ENCODE assay signal across 11 mouse cellular contexts in genomic region chr5:128681456-128681855, GRCm38 (mm10). TPM values are rescaled to one million over a fixed set of nuclear protein-coding genes. Genes with fewer than 3 reads are reported as not detected.
DNase-seq lines count a peak whose midpoint lies in the region; ATAC-seq and TF ChIP-seq lines count a peak whose summit lies in the region.
"Had no signal": no experiment of that assay in that cellular context is flagged by ENCODE, and none has a peak within 500 bp of the region (broad histone marks: within the 10 kb centered on the region; RNA-seq: fewer than 3 reads in every experiment).

No protein-coding gene starts in this region.

- no peaks in the 10 kb centered on the region for H3K4me1 ChIP-seq in heart, adult 2 months (ENCODE audit: control insufficient read depth, insufficient read depth, low read length)
- peaks cover 6% of the 10 kb centered on the region for H3K4me1 ChIP-seq in lung, embryonic 14.5 days (ENCODE audit: insufficient read depth)
- H3K4me1 ChIP-seq in MEL (ENCODE audit: control insufficient read depth in 1 of 2, insufficient read depth in 2 of 2, low read length in 2 of 2) = no peaks in the 10 kb centered on the region

- intact Hi-C loops in heart, adult 2 months (cut with DNase I) = no loop called here

- no peak for TF ChIP-seq POLR2A in heart, adult 2 months (IDR thresholded peaks at IDR 0.05; ENCODE audit: insufficient read depth, low read depth, low read length)
- TF ChIP-seq POLR2A in MEL (IDR thresholded peaks at IDR 0.05; ENCODE audit: control insufficient read depth in 1 of 2, insufficient read depth in 1 of 2, low read depth in 1 of 2, low read length in 2 of 2, poor library complexity in 1 of 2) = no peak

- 37% methylated on average over 5 of the region's 5 CpGs for WGBS in heart, adult 2 months
- 42% methylated on average over 5 of the region's 5 CpGs for WGBS in lung, embryonic 14.5 days

- no peaks in the 10 kb centered on the region for H3K9me3 ChIP-seq in lung, embryonic 14.5 days (ENCODE audit: low read depth, low read length)
- no peaks in the 10 kb centered on the region for H3K9me3 ChIP-seq in MEL (replicated peaks; ENCODE audit: insufficient read depth, low read length)
- H3K9me3 ChIP-seq: hindbrain, embryonic 15.5 days had no signal

- ATAC-seq in lung, embryonic 14.5 days (ENCODE audit: insufficient read depth) = no peak
- ATAC-seq: CD4-positive, CD25-positive, alpha-beta regulatory T cell, adult 4 months had no signal

- H3K36me3 ChIP-seq in heart, adult 2 months (ENCODE audit: control insufficient read depth, insufficient read depth, low read length) = no peaks in the 10 kb centered on the region
- no peaks in the 10 kb centered on the region for H3K36me3 ChIP-seq in lung, embryonic 14.5 days (ENCODE audit: insufficient read depth)
- H3K36me3 ChIP-seq in MEL (ENCODE audit: control insufficient read depth in 1 of 2, insufficient read depth in 2 of 2, low read length in 2 of 2) = no peaks in the 10 kb centered on the region
- H3K36me3 ChIP-seq: hindbrain, embryonic 15.5 days had no signal

- no peak overlapping the region for H3K27ac ChIP-seq in heart, adult 2 months
- no peak overlapping the region for H3K27ac ChIP-seq in lung, embryonic 14.5 days (ENCODE audit: low read depth)
- H3K27ac ChIP-seq in MEL (ENCODE audit: control insufficient read depth, low read depth, low read length) = no peak overlapping the region
- H3K27ac ChIP-seq: hindbrain, embryonic 15.5 days had no signal

- no peak overlapping the region for H3K9ac ChIP-seq in heart, adult 2 months (ENCODE audit: low read depth, low read length)
- H3K9ac ChIP-seq in lung, embryonic 14.5 days = no peak overlapping the region
- H3K9ac ChIP-seq in MEL (ENCODE audit: control insufficient read depth, low read depth, low read length, poor library complexity, severe bottlenecking) = no peak overlapping the region
- H3K9ac ChIP-seq: hindbrain, embryonic 15.5 days had no signal

- H3K79me2 ChIP-seq in heart, adult 2 months (replicated peaks; ENCODE audit: control insufficient read depth, insufficient read depth, low read length) = no peaks in the 10 kb centered on the region
- H3K79me2 ChIP-seq in MEL (ENCODE audit: control insufficient read depth, insufficient read depth, low read length, poor library complexity) = no peaks in the 10 kb centered on the region

- no peak for DNase-seq in heart, adult 2 months
- DNase-seq in heart, adult 18-20 months = no peak
- peak; percentile 62 for DNase-seq in lung, embryonic 14.5 days
- no peak for DNase-seq in lung, postnatal 14 days
- DNase-seq in MEL (ENCODE audit: low read depth, low spot score) = no peak
- DNase-seq in embryo, embryonic 11 days = peak; percentile 60
- DNase-seq in gastrocnemius, postnatal 4 days (ENCODE audit: low spot score in 2 of 2) = no peak
- DNase-seq in frontal cortex, adult 2 months (ENCODE audit: extremely low spot score in 1 of 2, low spot score in 1 of 2) = no peak
- DNase-seq: gastrocnemius, postnatal 10 days had no signal

- no peaks in the 10 kb centered on the region for H3K27me3 ChIP-seq in heart, adult 2 months (ENCODE audit: control insufficient read depth, insufficient read depth, low read length)
- no peaks in the 10 kb centered on the region for H3K27me3 ChIP-seq in lung, embryonic 14.5 days (ENCODE audit: insufficient read depth, low read length)
- H3K27me3 ChIP-seq in MEL (ENCODE audit: control insufficient read depth in 1 of 2, insufficient read depth in 2 of 2, low read length in 2 of 2) = no peaks in the 10 kb centered on the region
- H3K27me3 ChIP-seq: hindbrain, embryonic 15.5 days had no signal

- TF ChIP-seq CTCF in heart, adult 2 months (IDR thresholded peaks at IDR 0.05) = peak; percentile 20; the same call in 1 of the 2 replicates
- peak; percentile 55 for TF ChIP-seq CTCF in lung, embryonic 14.5 days (IDR thresholded peaks at IDR 0.05; ENCODE audit: low read depth)
- TF ChIP-seq CTCF in MEL (IDR thresholded peaks at IDR 0.05 in 2 of 3, conservative IDR thresholded peaks at IDR 0.05 in 1 of 3; ENCODE audit: control insufficient read depth in 1 of 3, insufficient read depth in 1 of 3, low read depth in 2 of 3, low read length in 3 of 3, poor library complexity in 1 of 3, severe bottlenecking in 1 of 3) = peak in 2 of 3 experiments; percentile 18 to 21; a peak in 2 of 6 replicates

- no peak overlapping the region for H3K4me2 ChIP-seq in lung, embryonic 14.5 days
- H3K4me2 ChIP-seq: hindbrain, embryonic 15.5 days had no signal

- TF ChIP-seq EP300 in heart, adult 2 months (IDR thresholded peaks at IDR 0.05; ENCODE audit: insufficient read depth, low read depth, low read length) = no peak
- no peak for TF ChIP-seq EP300 in MEL (IDR thresholded peaks at IDR 0.05; ENCODE audit: low read depth in 1 of 2, low read length in 2 of 2)

- no peak overlapping the region for H3K4me3 ChIP-seq in heart, adult 2 months
- H3K4me3 ChIP-seq in lung, embryonic 14.5 days (ENCODE audit: low read depth, low read length) = no peak overlapping the region
- no peak overlapping the region for H3K4me3 ChIP-seq in MEL (ENCODE audit: control insufficient read depth in 1 of 2, insufficient read depth in 1 of 2, low read depth in 2 of 2, low read length in 2 of 2)
- H3K4me3 ChIP-seq: hindbrain, embryonic 15.5 days had no signal

- no peak for TF ChIP-seq RAD21 in MEL (IDR thresholded peaks at IDR 0.05; ENCODE audit: low read depth, low read length)

TF ChIP-seq in MEL, 35 proteins besides CTCF, POLR2A, EP300 and RAD21:
- no peak for TF ChIP-seq GATA1 (IDR thresholded peaks at IDR 0.05; ENCODE audit: low read depth, low read length)
- TF ChIP-seq ZC3H11A (IDR thresholded peaks at IDR 0.05; ENCODE audit: low read depth, low read length) = no peak
- no peak for TF ChIP-seq MAZ (IDR thresholded peaks at IDR 0.05; ENCODE audit: low read depth, low read length)
- no peak for TF ChIP-seq JUND (IDR thresholded peaks at IDR 0.05; ENCODE audit: low read depth, low read length)
- TF ChIP-seq USF1 (IDR thresholded peaks at IDR 0.05; ENCODE audit: low read depth, low read length) = no peak
- no peak for TF ChIP-seq MAX (IDR thresholded peaks at IDR 0.05; ENCODE audit: low read length)
- no peak for TF ChIP-seq MEF2A (IDR thresholded peaks at IDR 0.05; ENCODE audit: extremely low read depth, insufficient replicate concordance, low read depth, low read length, poor library complexity, severe bottlenecking)
- TF ChIP-seq MAFK (IDR thresholded peaks at IDR 0.05; ENCODE audit: borderline replicate concordance, low read depth, low read length) = no peak
- TF ChIP-seq ZNF384 (IDR thresholded peaks at IDR 0.05; ENCODE audit: low read depth, low read length) = no peak
- no peak for TF ChIP-seq NRF1 (IDR thresholded peaks at IDR 0.05; ENCODE audit: insufficient read depth, low read depth, low read length, poor library complexity, severe bottlenecking)
- no peak for TF ChIP-seq NELFE (IDR thresholded peaks at IDR 0.05; ENCODE audit: low read depth, low read length)
- no peak for TF ChIP-seq TAL1 (IDR thresholded peaks at IDR 0.05; ENCODE audit: low read length)
- TF ChIP-seq MYC (IDR thresholded peaks at IDR 0.05; ENCODE audit: low read depth, low read length) = no peak
- TF ChIP-seq RCOR1 (IDR thresholded peaks at IDR 0.05; ENCODE audit: low read depth, low read length) = no peak
- TF ChIP-seq POLR2AphosphoS2 (IDR thresholded peaks at IDR 0.05; ENCODE audit: low read length) = no peak
- no peak for TF ChIP-seq ZMIZ1 (IDR thresholded peaks at IDR 0.05; ENCODE audit: low read depth, low read length)
- no peak for TF ChIP-seq CHD2 (IDR thresholded peaks at IDR 0.05; ENCODE audit: low read length)
- TF ChIP-seq ZKSCAN1 (IDR thresholded peaks at IDR 0.05; ENCODE audit: low read depth, low read length) = no peak
- TF ChIP-seq BHLHE40 (IDR thresholded peaks at IDR 0.05; ENCODE audit: borderline replicate concordance, low read depth, low read length) = no peak
- no peak for TF ChIP-seq USF2 (IDR thresholded peaks at IDR 0.05; ENCODE audit: borderline replicate concordance in 1 of 2, insufficient read depth in 1 of 2, low read depth in 1 of 2, low read length in 2 of 2)

RNA-seq across cellular contexts. Expression of gene Piwil1, which starts 20.9 kb away (rescaled TPM):
- total RNA-seq in heart, adult 2 months (2021) = not detected
- 0.08 and 0.09 TPM in 2 replicates for polyA plus RNA-seq in heart, adult 2 months (2012; rRNA removed)
- total RNA-seq in heart, adult 18-20 months (2021) = not detected
- not detected in 2 replicates for polyA plus RNA-seq in lung, embryonic 14.5 days (2014; fragmentation: Nextera tagmentation; extraction: Ambion mirVana)
- not detected in 2 replicates for total RNA-seq in MEL (2012; rRNA removed)
- not detected for polyA plus RNA-seq in MEL (2012; ENCODE audit: insufficient read depth in 1 of 2, insufficient read length in 2 of 2, low read depth in 1 of 2, low replicate concordance in 2 of 2, missing spikeins in 1 of 2)
- total RNA-seq in gastrocnemius, postnatal 4 days (2021) = under 1 TPM; 0.05 to 0.12 TPM
- 0.06 and 0.21 TPM in 2 replicates for polyA plus RNA-seq in frontal cortex, adult 2 months (2012; rRNA removed)

Comparison
In these comparisons a context has a peak if more than half of its experiments do, and no peak if none do; other contexts are left out.
1. DNase-seq: peak in lung, embryonic 14.5 days (single experiment) and embryo, embryonic 11 days (single experiment); none in heart, adult 2 months (0 of 2), heart, adult 18-20 months (0 of 2), lung, postnatal 14 days (single experiment), MEL (single experiment), gastrocnemius, postnatal 4 days (0 of 2) and frontal cortex, adult 2 months (0 of 2).
2. Peak in every context shown above with its lines, with median percentiles within 50 percentile points of each other: CTCF ChIP-seq.